Mouse (Mus musculus) liver, adult 2 months (tissue): ENCODE results near the gene Clstn1.

ENCODE experiments used
- CTCF ChIP-seq: fragments of 200-500 bp; IDR thresholded peaks from 2 replicates; pipeline ENCODE4 v1.5.1; 2011; ENCODE audit warnings: low read depth, low read length, control low read depth
- POLR2A ChIP-seq: fragments of 200-500 bp; IDR thresholded peaks from 2 replicates; pipeline ENCODE4 v1.6.1; 2011; ENCODE audit warnings: low read length, control low read depth; ENCODE audit not compliant: insufficient read depth; ENCODE audit errors: extremely low read depth

DNA sequence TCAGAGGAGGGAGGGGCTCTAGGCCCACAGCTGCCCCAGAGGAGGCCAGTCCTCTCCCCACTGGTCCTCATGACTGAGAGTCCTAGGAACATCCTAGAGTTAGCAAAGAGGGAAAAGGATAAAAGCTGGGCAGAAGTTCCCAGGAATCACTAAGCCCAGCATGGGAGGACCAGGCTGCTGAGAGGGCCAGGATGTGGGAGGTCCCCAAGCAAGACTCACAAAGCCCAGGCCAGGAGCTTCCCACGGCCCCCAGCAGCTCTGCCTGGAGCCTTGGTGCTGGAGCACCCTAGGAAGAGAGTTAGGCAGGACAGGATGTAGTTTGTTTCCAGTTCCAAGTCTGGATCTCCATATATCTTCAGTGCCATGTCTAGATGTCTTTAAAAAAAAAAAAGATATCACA lies 91.7 kb downstream of the Clstn1 start:
- TF ChIP-seq CTCF (no peak), POLR2A (no peak)
